Mouse (Mus musculus): ENCODE results near the gene Wnt5a.

GRCm38 (mm10) chr14:28506376-28506831 is 1.9 kb downstream of the Wnt5a start:
- no peak for TF ChIP-seq CTCF (IDR thresholded peaks at IDR 0.05; ENCODE audit: low read depth, low read length)
- no peak for TF ChIP-seq EP300 (IDR thresholded peaks at IDR 0.05; ENCODE audit: insufficient read depth, low read depth, low read length)
- TF ChIP-seq POLR2A (IDR thresholded peaks at IDR 0.05; ENCODE audit: insufficient read depth, low read length) = no peak
